Mouse (Mus musculus): Measurements from ENCODE around the gene Stt3a. TPM values are rescaled to one million over a fixed set of nuclear protein-coding genes. Genes with fewer than 3 reads are reported as not detected.

The Stt3a gene
- total RNA-seq, 4 experiments from 2014 or later = 68.7 to 78.0 (median 73.2) TPM

GRCm38 (mm10) chr9:36726131-36727033 is 41.1 kb downstream of the Stt3a start:
- peak; percentile 85 to 95 for DNase-seq (ENCODE audit: low spot score in 2 of 2)

DNA sequence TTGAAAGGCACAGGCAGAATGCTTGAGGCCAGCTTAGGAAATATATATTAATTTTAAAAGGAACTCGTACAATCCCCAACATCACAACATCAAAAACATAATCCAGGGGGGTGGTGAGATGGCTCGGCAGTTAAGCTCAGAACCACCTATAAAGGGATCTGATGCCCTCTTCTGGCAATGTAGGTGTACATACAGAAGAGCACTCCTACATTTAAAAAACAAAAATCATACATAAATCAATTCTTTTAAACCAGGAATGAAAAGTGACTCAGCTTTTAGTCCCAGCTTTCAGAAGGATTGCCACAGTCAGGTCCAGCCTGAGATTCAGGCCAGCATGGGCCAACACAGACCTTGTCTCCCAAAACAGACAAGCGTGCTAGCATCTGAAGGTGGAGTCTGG is 50.9 kb downstream of the Stt3a start:
- no peak for DNase-seq (ENCODE audit: low spot score in 2 of 2)

DNA sequence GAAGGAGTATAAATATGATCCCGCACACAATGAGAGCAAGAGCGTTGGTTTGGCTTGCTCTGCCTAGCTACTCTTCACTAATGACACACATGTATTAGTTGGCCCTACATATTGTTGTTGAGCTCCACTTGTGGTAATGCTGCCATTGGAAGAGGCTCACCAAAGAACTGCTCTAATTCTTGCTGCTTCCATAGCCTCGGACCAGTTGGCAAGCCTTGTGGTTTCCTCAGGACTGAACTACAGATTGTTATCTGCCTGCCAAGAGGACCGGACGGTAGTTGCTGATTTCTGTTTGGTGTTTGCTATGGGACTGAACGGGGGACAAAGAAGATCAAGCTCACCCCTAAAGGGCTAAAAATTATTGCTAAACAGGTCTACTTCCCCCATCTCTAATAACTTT is 60.2 kb downstream of the Stt3a start:
- DNase-seq (ENCODE audit: low spot score in 2 of 2) = no peak

DNA sequence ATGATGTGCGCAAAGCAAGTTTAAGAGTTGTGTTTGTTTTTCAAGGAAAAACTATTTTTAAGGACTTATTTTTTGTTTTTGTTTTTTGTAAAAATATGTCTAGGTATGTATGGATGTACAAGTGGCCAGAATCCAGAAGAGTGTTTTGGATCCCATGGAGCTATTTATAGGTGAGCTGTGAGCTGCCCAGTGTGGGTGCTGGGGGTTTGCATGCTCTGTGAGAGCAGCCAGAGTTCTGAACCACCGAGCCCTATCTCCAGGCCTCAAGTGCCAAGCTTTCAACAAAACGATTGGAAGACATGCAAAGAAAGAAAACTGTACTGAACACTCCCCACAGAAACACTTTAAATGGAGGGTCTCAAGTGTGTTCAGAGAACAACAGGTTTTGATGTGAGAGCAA is 61.6 kb downstream of the Stt3a start:
- no peak for DNase-seq (ENCODE audit: low spot score in 2 of 2)

GRCm38 (mm10) chr9:36694276-36694675 is 73.2 kb downstream of the Stt3a start:
- no peak for DNase-seq (ENCODE audit: low spot score in 2 of 2)

DNA sequence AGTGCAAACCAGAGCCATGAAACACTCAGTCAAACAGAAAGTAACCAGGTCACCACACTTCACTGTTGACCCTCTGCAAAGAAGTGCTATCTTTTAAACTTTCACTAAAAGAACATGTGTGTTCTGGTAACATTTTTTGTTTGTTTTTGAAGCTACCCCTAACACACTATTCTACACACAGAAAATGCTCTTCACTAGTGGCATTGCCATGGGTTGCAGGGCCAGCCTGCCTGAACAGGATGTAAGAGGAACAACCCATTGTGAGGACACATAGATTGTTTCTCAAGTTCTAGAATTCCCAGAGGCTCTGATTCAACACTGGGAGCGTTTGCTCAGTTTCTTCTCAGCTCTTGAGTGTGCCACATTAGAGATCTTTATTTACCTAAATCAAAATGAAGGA is 74.6 kb downstream of the Stt3a start, which contains the start of gene Acrv1:
Acrv1 (plus strand) TSS at position 301 of the 400 bp plus-strand sequence.
- no peak for DNase-seq (ENCODE audit: low spot score in 2 of 2)

DNA sequence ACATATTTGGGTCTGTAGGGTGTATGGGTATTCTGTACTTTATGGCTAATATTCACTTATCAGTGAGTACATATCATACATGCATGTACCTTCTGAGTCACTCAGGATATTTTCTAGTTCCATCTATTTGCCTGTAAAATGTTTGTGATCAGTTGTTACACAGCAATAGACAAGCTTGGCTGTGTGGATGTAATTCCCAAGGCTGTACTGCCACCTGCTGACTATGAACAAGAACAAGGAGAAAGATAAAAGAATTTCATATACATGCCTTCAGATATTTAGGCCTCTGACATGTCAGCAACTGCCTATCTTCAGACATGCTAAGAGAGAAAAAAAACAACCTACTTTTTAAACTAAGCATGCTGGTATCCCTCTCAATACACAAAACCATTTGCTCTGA is 80.2 kb downstream of the Stt3a start:
- peak in 1 of 2 experiments; percentile 6 for DNase-seq (ENCODE audit: low spot score in 2 of 2)

- DNase-seq (ENCODE audit: low spot score in 2 of 2) = no peak
These were observed 86.1 kb downstream of the Stt3a start for GRCm38 (mm10) chr9:36681424-36681823.

Other genes starting within 250 kb of the Stt3a start
- gene Gm5615, start 225.7 kb downstream of the Stt3a start, total RNA-seq (2022) = not detected
- gene Gm17689, start 185.0 kb downstream of the Stt3a start, total RNA-seq (2022) = not detected
- gene A630095E13Rik, start 124.3 kb downstream of the Stt3a start, total RNA-seq (2022) = not detected
- gene Acrv1, start 74.5 kb downstream of the Stt3a start, total RNA-seq (2022) = not detected
- gene Chek1, start 40.6 kb downstream of the Stt3a start, total RNA-seq (2022) = 1 to 10 TPM; 3.0 to 3.6 (median 3.2) TPM
- gene Ei24, start 29.7 kb upstream of the Stt3a start, total RNA-seq (2022) = 100 to 1,000 TPM in 2 of 4 experiments, 10 to 100 TPM in 2; 90.8 to 109 (median 99.9) TPM
- gene Fez1, start 54.2 kb upstream of the Stt3a start, total RNA-seq (2022) = 100 to 1,000 TPM; 259 to 276 (median 263) TPM

Data from layer of hippocampus, adult 8-10 months (tissue).